Mouse (Mus musculus) neural tube, embryonic 15.5 days (tissue): ENCODE measurements around the gene Gm28308. TPM values are rescaled to one million over a fixed set of nuclear protein-coding genes. Genes with fewer than 3 reads are reported as not detected.

Experiments used
- ATAC-seq: fragments of 200-750 bp; cut with Nextera tagmentation; 2 replicates; pipeline ENCODE4 v1.8.0; 2017; ENCODE audit warnings: mild to moderate bottlenecking, moderate TSS enrichment, moderate library complexity; ENCODE audit not compliant: low FRiP score
- H3K27ac ChIP-seq: fragments of 300-500 bp; sonication (generic); replicated peaks from 2 replicates; pipeline ENCODE4 v1.5.1; 2015; ENCODE audit warnings: mild to moderate bottlenecking, inconsistent platforms
- H3K27me3 ChIP-seq: fragments of 300-500 bp; sonication (generic); replicated peaks from 2 replicates; pipeline ENCODE4 v1.6.1; 2015; ENCODE audit warnings: inconsistent platforms
- H3K36me3 ChIP-seq: fragments of 300-500 bp; sonication (generic); 2 replicates; pipeline ENCODE4 v1.6.1; 2015; ENCODE audit warnings: inconsistent platforms
- H3K4me1 ChIP-seq: fragments of 300-500 bp; sonication (generic); 2 replicates; pipeline ENCODE4 v1.6.1; 2015; ENCODE audit warnings: inconsistent platforms
- H3K4me2 ChIP-seq: fragments of 300-500 bp; sonication (generic); 2 replicates; pipeline ENCODE4 v1.6.1; 2015; ENCODE audit warnings: inconsistent platforms, mild to moderate bottlenecking, moderate library complexity
- H3K4me3 ChIP-seq: fragments of 300-500 bp; sonication (generic); replicated peaks from 2 replicates; pipeline ENCODE4 v1.5.1; 2015; ENCODE audit warnings: mild to moderate bottlenecking, inconsistent platforms
- H3K9ac ChIP-seq: fragments of 300-500 bp; sonication (generic); replicated peaks from 2 replicates; pipeline ENCODE4 v1.6.1; 2015; ENCODE audit warnings: mild to moderate bottlenecking, inconsistent platforms
- H3K9me3 ChIP-seq: fragments of 300-500 bp; sonication (generic); replicated peaks from 2 replicates; pipeline ENCODE4 v1.6.1; 2016; ENCODE audit warnings: inconsistent platforms
- WGBS: fragments of 180-500 bp; shearing (Covaris S2); methylation state at CpG from one replicate; pipeline ENCODE4 v1.1.7; 2015; ENCODE audit warnings: mixed read lengths; 5-methylcytosine and 5-hydroxymethylcytosine counted together
- polyA plus RNA-seq: library from polyadenylated mRNA; unstranded; fragments of >200 nt; fragmentation: Nextera tagmentation; extraction: Ambion mirVana; gene quantifications from 2 replicates; pipeline ENCODE4 v1.2.1, GENCODE M21; 2015

Gene Gm28308
- polyA plus RNA-seq, 1 experiment from 2014 or later, result not detected

GRCm38 (mm10) chr6:52236806-52237205, 23.7 kb upstream of the Gm28308 start:
- Histone ChIP-seq H3K9me3 (no peaks in the 10 kb centered on the region), H3K9ac (peak overlapping the region; percentile 31; the same call in 1 of the 2 replicates), H3K36me3 (no peaks in the 10 kb centered on the region), H3K4me2 (peak overlapping the region; percentile 57), H3K4me3 (peak overlapping the region; percentile 57), H3K27me3 (peaks cover 27% of the 10 kb centered on the region), H3K27ac (peak overlapping the region; percentile 45), H3K4me1 (peaks cover 35% of the 10 kb centered on the region)
- WGBS, result 27% methylated on average over 3 of the region's 3 CpGs
- ATAC-seq, result no peak

GRCm38 (mm10) chr6:52235866-52236265, 22.7 kb upstream of the Gm28308 start:
- no peak for ATAC-seq
- 30% methylated on average over 6 of the region's 6 CpGs for WGBS
- Histone ChIP-seq H3K36me3 (no peaks in the 10 kb centered on the region), H3K27me3 (peaks cover 18% of the 10 kb centered on the region), H3K4me2 (peak overlapping the region; percentile 57), H3K27ac (0 out of 2 replicates have a peak overlapping the region, but pooled peaks have one; percentile 45), H3K4me3 (peak overlapping the region; percentile 57; the same call in 1 of the 2 replicates), H3K4me1 (peaks cover 29% of the 10 kb centered on the region), H3K9ac (0 out of 2 replicates have a peak overlapping the region, but pooled peaks have one; percentile 21), H3K9me3 (no peaks in the 10 kb centered on the region)

- Histone ChIP-seq H3K9ac (0 out of 2 replicates have a peak overlapping the region, but pooled peaks have one; percentile 21), H3K4me3 (peak overlapping the region; percentile 57), H3K4me1 (peaks cover 26% of the 10 kb centered on the region), H3K27me3 (peaks cover 17% of the 10 kb centered on the region), H3K36me3 (no peaks in the 10 kb centered on the region), H3K9me3 (no peaks in the 10 kb centered on the region), H3K27ac (peak overlapping the region; percentile 82), H3K4me2 (peak overlapping the region; percentile 57)
- ATAC-seq, result no peak
- WGBS, result 23% methylated on average over 9 of the region's 9 CpGs
These were observed 22.1 kb upstream of the Gm28308 start for GRCm38 (mm10) chr6:52235267-52235666.

GRCm38 (mm10) chr6:52234428-52235140, 21.4 kb upstream of the Gm28308 start:
- Histone ChIP-seq H3K4me2 (peak overlapping the region; percentile 57), H3K36me3 (no peaks in the 10 kb centered on the region), H3K9me3 (no peaks in the 10 kb centered on the region), H3K4me1 (peaks cover 26% of the 10 kb centered on the region), H3K27ac (peak overlapping the region; percentile 82), H3K9ac (peak overlapping the region; percentile 65), H3K27me3 (peaks cover 17% of the 10 kb centered on the region), H3K4me3 (peak overlapping the region; percentile 57)
- 1% methylated on average over 59 of the region's 68 CpGs for WGBS
- ATAC-seq, result peak; percentile 76

- Histone ChIP-seq H3K27ac (peak overlapping the region; percentile 82), H3K4me2 (peak overlapping the region; percentile 57), H3K36me3 (no peaks in the 10 kb centered on the region), H3K4me3 (peak overlapping the region; percentile 57), H3K9ac (peak overlapping the region; percentile 65), H3K4me1 (peaks cover 26% of the 10 kb centered on the region), H3K9me3 (no peaks in the 10 kb centered on the region), H3K27me3 (peaks cover 17% of the 10 kb centered on the region)
- peak; percentile 16; the same call in 1 of the 2 replicates for ATAC-seq
- 2% methylated on average over 70 of the region's 70 CpGs for WGBS
These were observed 20.6 kb upstream of the Gm28308 start for GRCm38 (mm10) chr6:52233546-52234427.

- peak overlapping the region; percentile 57 for H3K4me2 ChIP-seq
- no peaks in the 10 kb centered on the region for H3K36me3 ChIP-seq
- H3K27me3 ChIP-seq, result peaks cover 17% of the 10 kb centered on the region
These were observed 19.9 kb upstream of the Gm28308 start for GRCm38 (mm10) chr6:52232984-52233545.

GRCm38 (mm10) chr6:52232568-52232965, 19.4 kb upstream of the Gm28308 start:
- Histone ChIP-seq H3K4me2 (peak overlapping the region; percentile 57), H3K36me3 (no peaks in the 10 kb centered on the region), H3K27ac (peak overlapping the region; percentile 82), H3K9ac (peak overlapping the region; percentile 65), H3K4me3 (peak overlapping the region; percentile 57), H3K4me1 (peaks cover 33% of the 10 kb centered on the region), H3K27me3 (peaks cover 13% of the 10 kb centered on the region), H3K9me3 (no peaks in the 10 kb centered on the region)
- 4% methylated on average over 18 of the region's 18 CpGs for WGBS
- ATAC-seq, result no peak

More at GRCm38 (mm10) chr6:52232984-52233545, 19.9 kb upstream of the Gm28308 start:
- H3K9me3 ChIP-seq, result no peaks in the 10 kb centered on the region
- 3% methylated on average over 23 of the region's 23 CpGs for WGBS
- peak overlapping the region; percentile 82 for H3K27ac ChIP-seq
- peak overlapping the region; percentile 65 for H3K9ac ChIP-seq
- peaks cover 30% of the 10 kb centered on the region for H3K4me1 ChIP-seq
- no peak for ATAC-seq
- H3K4me3 ChIP-seq, result peak overlapping the region; percentile 57

- 1% methylated on average over 18 of the region's 18 CpGs for WGBS
- Histone ChIP-seq H3K27ac (peak overlapping the region; percentile 82), H3K4me3 (peak overlapping the region; percentile 57), H3K4me1 (peaks cover 34% of the 10 kb centered on the region), H3K27me3 (peaks cover 8% of the 10 kb centered on the region), H3K9ac (peak overlapping the region; percentile 65), H3K36me3 (no peaks in the 10 kb centered on the region), H3K9me3 (no peaks in the 10 kb centered on the region), H3K4me2 (peak overlapping the region; percentile 57)
- ATAC-seq, result no peak
These were observed 18.9 kb upstream of the Gm28308 start for GRCm38 (mm10) chr6:52231885-52232567.

GRCm38 (mm10) chr6:52230516-52231165, 17.5 kb upstream of the Gm28308 start, which contains the start of gene Hoxa9:
TSS of gene Hoxa9 (minus strand) at chr6:52231089.
- H3K9ac ChIP-seq, result peak within 1 kb of the TSS; percentile 65
- H3K36me3 ChIP-seq, result no peaks in the 10 kb centered on the region
- H3K4me1 ChIP-seq, result peaks cover 31% of the 10 kb centered on the region
- no peak for ATAC-seq
- peak within 1 kb of the TSS; percentile 86 for H3K27ac ChIP-seq
- no peaks in the 10 kb centered on the region for H3K27me3 ChIP-seq
- no peaks in the 10 kb centered on the region for H3K9me3 ChIP-seq
- peak within 1 kb of the TSS; percentile 58 for H3K4me2 ChIP-seq
- H3K4me3 ChIP-seq, result peak within 1 kb of the TSS; percentile 57
- 2% methylated on average over 21 of the region's 36 CpGs for WGBS

- Histone ChIP-seq H3K4me2 (peak overlapping the region; percentile 58), H3K9ac (peak overlapping the region; percentile 64), H3K4me3 (peak overlapping the region; percentile 44), H3K27me3 (no peaks in the 10 kb centered on the region), H3K9me3 (no peaks in the 10 kb centered on the region), H3K4me1 (peaks cover 34% of the 10 kb centered on the region; the same call in 1 of the 2 replicates), H3K27ac (peak overlapping the region; percentile 86), H3K36me3 (no peaks in the 10 kb centered on the region)
- 2% methylated on average over 44 of the region's 44 CpGs for WGBS
- no peak for ATAC-seq
These were observed 16.6 kb upstream of the Gm28308 start for GRCm38 (mm10) chr6:52229558-52230416.
